Mouse (Mus musculus) forebrain, embryonic 15.5 days (tissue): ENCODE measurements at regions not wholly inside any gene's neighbourhood (a gene's known extent, or its start where the extent isn't known, plus 50 kb on each side); places are given as distances from the start of the nearest gene placed in this dataset.
A peak's percentile ranks its signal among the peaks of the same experiment; 100 is the strongest.

Source experiments
- ATAC-seq: fragments of 200-750 bp; cut with Nextera tagmentation; replicated peaks from 2 replicates; pipeline ENCODE4 v1.8.0; 2017; ENCODE audit warnings: mild to moderate bottlenecking, moderate TSS enrichment, moderate library complexity
- H3K27ac ChIP-seq: fragments of 300-500 bp; sonication (generic); replicated peaks from 2 replicates; pipeline ENCODE4 v1.5.1; 2015; ENCODE audit warnings: mild to moderate bottlenecking, inconsistent platforms
- H3K27me3 ChIP-seq: fragments of 300-500 bp; sonication (generic); 2 replicates; pipeline ENCODE4 v1.6.1; 2015; ENCODE audit warnings: inconsistent platforms
- H3K36me3 ChIP-seq: fragments of 300-500 bp; sonication (generic); 2 replicates; pipeline ENCODE4 v1.6.1; 2015; ENCODE audit warnings: mild to moderate bottlenecking, inconsistent platforms
- H3K4me1 ChIP-seq: fragments of 300-500 bp; sonication (generic); 2 replicates; pipeline ENCODE4 v1.6.1; 2015; ENCODE audit warnings: inconsistent platforms
- H3K4me2 ChIP-seq: fragments of 300-500 bp; sonication (generic); replicated peaks from 2 replicates; pipeline ENCODE4 v1.6.1; 2015; ENCODE audit warnings: mild to moderate bottlenecking, inconsistent platforms
- H3K4me3 ChIP-seq: fragments of 300-500 bp; sonication (generic); 2 replicates; pipeline ENCODE4 v1.5.1; 2015; ENCODE audit warnings: mild to moderate bottlenecking, inconsistent platforms
- H3K9ac ChIP-seq: fragments of 300-500 bp; sonication (generic); replicated peaks from 2 replicates; pipeline ENCODE4 v1.6.1; 2015; ENCODE audit warnings: mild to moderate bottlenecking, inconsistent platforms
- H3K9me3 ChIP-seq: fragments of 300-500 bp; sonication (generic); 2 replicates; pipeline ENCODE4 v1.6.1; 2016; ENCODE audit warnings: inconsistent platforms
- WGBS: fragments of 180-500 bp; shearing (Covaris S2); methylation state at CpG from one replicate; pipeline ENCODE4 v1.1.7; 2015; ENCODE audit warnings: mixed read lengths; 5-methylcytosine and 5-hydroxymethylcytosine counted together

DNA sequence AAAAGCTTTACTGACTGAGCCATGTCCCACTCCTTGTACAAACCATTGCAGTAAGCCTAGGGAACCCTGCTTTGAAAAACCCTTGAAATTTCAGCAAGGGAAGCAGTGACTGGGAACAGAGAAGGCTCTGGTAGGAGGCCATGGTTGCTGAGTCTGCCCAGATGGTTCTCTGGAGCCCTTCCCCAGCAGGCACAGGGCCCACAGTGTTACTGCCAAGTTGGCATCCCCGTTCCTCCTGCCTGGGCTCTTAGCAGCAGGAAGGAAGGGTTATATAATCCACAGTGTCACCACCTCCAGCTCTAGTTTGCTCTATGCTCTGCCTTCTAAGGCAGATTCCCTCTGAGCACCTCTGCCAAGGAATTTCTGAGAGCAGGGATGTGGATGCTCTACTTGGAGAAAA is 349.4 kb upstream of the Auts2 start:
- 0 out of 2 replicates have a peak overlapping the region, but pooled peaks have one; percentile 17 for H3K27ac ChIP-seq
- no peaks in the 10 kb centered on the region for H3K4me1 ChIP-seq
- WGBS = 52% methylated on average over 1 of the region's 1 CpGs
- no peak overlapping the region for H3K9ac ChIP-seq
- no peaks in the 10 kb centered on the region for H3K36me3 ChIP-seq
- H3K27me3 ChIP-seq = no peaks in the 10 kb centered on the region
- no peaks in the 10 kb centered on the region for H3K9me3 ChIP-seq
- peak; percentile 53; the same call in 1 of the 2 replicates for ATAC-seq
- H3K4me2 ChIP-seq = no peak overlapping the region
- H3K4me3 ChIP-seq = no peak overlapping the region

- Histone ChIP-seq H3K36me3 (no peaks in the 10 kb centered on the region), H3K4me2 (no peak overlapping the region), H3K9me3 (no peaks in the 10 kb centered on the region), H3K4me3 (no peak overlapping the region), H3K9ac (no peak overlapping the region), H3K4me1 (no peaks in the 10 kb centered on the region), H3K27me3 (no peaks in the 10 kb centered on the region), H3K27ac (no peak overlapping the region)
- no peak for ATAC-seq
- WGBS = 57% methylated on average over 2 of the region's 2 CpGs
These were observed 341.0 kb upstream of the Auts2 start for GRCm38 (mm10) chr5:132884130-132884529.

GRCm38 (mm10) chr5:132882291-132882690 is 339.1 kb upstream of the Auts2 start:
- 78% methylated on average over 3 of the region's 3 CpGs for WGBS
- Histone ChIP-seq H3K4me3 (no peak overlapping the region), H3K27me3 (no peaks in the 10 kb centered on the region), H3K27ac (no peak overlapping the region), H3K9ac (no peak overlapping the region), H3K4me1 (no peaks in the 10 kb centered on the region), H3K4me2 (no peak overlapping the region), H3K9me3 (no peaks in the 10 kb centered on the region), H3K36me3 (no peaks in the 10 kb centered on the region)
- ATAC-seq = no peak

DNA sequence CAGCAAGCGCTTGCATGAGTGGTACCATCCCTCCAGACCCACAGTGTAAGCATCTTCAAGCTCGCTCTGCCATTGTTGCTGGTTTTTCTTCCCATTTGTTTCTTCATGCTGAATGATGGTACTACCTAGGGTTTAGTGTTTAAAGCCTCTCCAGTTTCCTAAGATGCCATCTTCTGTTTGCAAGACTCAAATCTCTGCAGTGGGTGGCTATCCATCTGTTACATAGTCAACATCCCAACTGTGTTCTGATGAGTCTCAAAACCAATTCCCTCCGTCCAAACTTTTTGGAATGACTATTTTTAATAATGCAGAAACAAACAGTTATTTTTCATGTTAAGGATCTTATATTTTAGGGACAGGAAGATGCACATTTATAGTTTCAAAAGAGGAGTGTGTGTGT is 338.0 kb upstream of the Auts2 start:
- Histone ChIP-seq H3K36me3 (no peaks in the 10 kb centered on the region), H3K4me1 (peaks cover 6% of the 10 kb centered on the region; the same call in 1 of the 2 replicates), H3K27ac (no peak overlapping the region), H3K9me3 (no peaks in the 10 kb centered on the region), H3K4me2 (no peak overlapping the region), H3K27me3 (no peaks in the 10 kb centered on the region), H3K4me3 (no peak overlapping the region), H3K9ac (no peak overlapping the region)
- no peak for ATAC-seq
- 94% methylated on average over 3 of the region's 3 CpGs for WGBS

DNA sequence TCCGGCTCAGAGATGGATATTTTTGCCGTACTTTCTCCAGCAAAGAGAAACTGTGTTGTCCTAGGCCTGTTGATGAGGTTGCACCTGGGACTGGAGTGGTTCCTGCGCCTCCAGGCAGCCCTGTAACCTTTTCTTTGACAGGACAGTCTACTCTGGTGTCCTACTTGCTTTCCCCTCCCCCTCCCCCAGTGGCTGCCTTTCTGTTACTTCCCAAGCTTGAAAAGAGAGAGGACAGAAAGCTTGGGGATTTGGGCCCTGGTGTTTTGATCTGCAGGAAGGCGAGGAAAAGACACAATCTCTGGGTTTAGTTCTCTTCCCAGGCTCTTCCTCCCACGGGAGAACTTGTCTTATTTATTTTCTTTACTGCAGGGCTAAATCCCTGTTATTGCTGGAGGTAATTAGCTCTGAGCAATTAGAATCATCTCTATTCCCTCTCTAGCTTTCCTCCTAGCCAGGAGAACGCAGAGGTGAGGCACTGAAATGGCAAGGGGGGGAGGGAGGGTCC is 333.2 kb upstream of the Auts2 start:
- H3K27me3 ChIP-seq = no peaks in the 10 kb centered on the region
- H3K9me3 ChIP-seq = no peaks in the 10 kb centered on the region
- H3K4me2 ChIP-seq = no peak overlapping the region
- H3K4me1 ChIP-seq = peaks cover 8% of the 10 kb centered on the region; the same call in 1 of the 2 replicates
- H3K4me3 ChIP-seq = no peak overlapping the region
- no peak overlapping the region for H3K9ac ChIP-seq
- no peaks in the 10 kb centered on the region for H3K36me3 ChIP-seq
- 19% methylated on average over 6 of the region's 6 CpGs for WGBS
- ATAC-seq = no peak
- no peak overlapping the region for H3K27ac ChIP-seq

DNA sequence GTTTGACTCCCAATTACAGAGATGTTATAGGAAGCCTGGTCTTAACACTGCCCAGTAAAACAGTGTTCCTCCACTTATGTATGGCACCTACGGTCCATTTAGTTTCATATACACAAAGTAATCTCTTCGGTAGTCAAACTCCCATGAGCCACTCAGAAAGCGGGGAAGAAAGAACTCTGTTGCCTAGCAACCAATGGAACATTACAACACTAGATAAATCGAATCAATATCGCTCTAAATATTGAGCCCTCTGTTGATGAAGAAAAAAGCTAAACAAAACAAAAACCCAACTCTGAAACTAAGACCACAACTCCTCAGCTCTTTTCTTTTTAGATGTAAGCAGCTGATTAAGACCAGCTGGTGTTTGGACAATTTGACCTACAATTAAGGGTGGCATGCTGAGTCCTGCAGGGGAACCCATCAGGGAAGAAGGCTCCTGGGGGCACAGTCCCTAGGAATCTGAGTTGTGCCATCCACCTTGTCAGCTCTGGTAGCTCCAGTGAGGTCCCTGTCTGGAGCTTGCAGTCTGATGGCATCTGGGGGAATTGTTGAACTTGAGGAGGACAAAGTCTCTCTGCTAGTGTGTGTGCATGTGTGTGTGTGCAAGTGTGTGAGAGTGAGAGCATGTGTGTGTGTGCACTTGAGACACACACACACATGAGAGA is 315.8 kb upstream of the Auts2 start:
- Histone ChIP-seq H3K4me3 (no peak overlapping the region), H3K27me3 (no peaks in the 10 kb centered on the region), H3K9ac (no peak overlapping the region), H3K9me3 (no peaks in the 10 kb centered on the region), H3K4me2 (no peak overlapping the region), H3K27ac (no peak overlapping the region), H3K4me1 (no peaks in the 10 kb centered on the region), H3K36me3 (no peaks in the 10 kb centered on the region)
- ATAC-seq = no peak
- WGBS = 71% methylated on average over 5 of the region's 5 CpGs

DNA sequence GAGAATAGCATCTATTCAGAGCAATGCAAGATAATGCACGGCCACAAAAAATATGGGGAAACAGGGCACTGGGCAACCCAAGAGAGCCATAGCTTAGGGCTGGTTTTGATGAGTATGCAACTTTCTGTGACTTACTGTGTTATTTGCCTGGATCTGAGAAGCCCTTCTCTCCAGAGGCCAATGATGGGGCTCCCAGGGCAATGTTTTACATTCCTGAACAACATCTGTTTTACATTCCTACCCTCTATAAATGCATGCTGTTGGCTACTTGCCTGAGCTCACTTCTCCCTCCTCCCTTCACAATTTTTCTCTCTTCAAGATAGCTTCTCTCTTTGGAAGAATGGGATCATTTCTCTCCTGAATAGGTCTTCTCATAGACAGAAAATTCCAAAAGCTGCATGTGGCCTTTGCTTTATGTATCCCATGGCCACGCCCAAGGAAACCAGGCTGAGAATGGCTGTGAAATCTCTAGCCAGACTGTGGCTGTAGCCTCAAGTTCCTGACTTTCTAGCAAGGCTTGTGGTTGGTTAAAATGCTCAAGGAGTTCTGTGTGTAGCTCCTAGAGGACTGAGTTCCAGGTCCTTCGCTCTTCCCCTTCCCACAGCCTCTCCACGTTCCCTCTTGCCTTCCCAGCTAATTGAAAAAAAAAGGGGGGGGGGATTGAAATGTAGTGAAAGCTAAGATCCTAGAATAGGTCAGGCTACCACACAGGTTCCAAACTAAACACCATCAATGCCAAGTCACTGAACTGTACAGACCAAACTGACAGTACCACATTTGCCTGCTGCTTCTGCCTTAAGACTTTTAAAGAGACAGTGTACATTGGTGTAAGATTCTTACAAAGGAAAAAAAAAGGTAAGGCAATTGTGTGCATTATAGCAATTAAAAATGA is 312.7 kb upstream of the Auts2 start:
- no peaks in the 10 kb centered on the region for H3K36me3 ChIP-seq
- 76% methylated on average over 4 of the region's 4 CpGs for WGBS
- H3K4me3 ChIP-seq = no peak overlapping the region
- H3K4me1 ChIP-seq = peaks cover 5% of the 10 kb centered on the region
- H3K9me3 ChIP-seq = no peaks in the 10 kb centered on the region
- H3K4me2 ChIP-seq = no peak overlapping the region
- no peak overlapping the region for H3K9ac ChIP-seq
- H3K27ac ChIP-seq = no peak overlapping the region
- no peak for ATAC-seq
- no peaks in the 10 kb centered on the region for H3K27me3 ChIP-seq

GRCm38 (mm10) chr5:132850770-132851169 is 307.6 kb upstream of the Auts2 start:
- Histone ChIP-seq H3K27me3 (no peaks in the 10 kb centered on the region), H3K4me2 (no peak overlapping the region), H3K9me3 (no peaks in the 10 kb centered on the region), H3K9ac (no peak overlapping the region), H3K4me3 (no peak overlapping the region), H3K27ac (peak overlapping the region; percentile 35; the same call in 1 of the 2 replicates), H3K36me3 (no peaks in the 10 kb centered on the region), H3K4me1 (peaks cover 17% of the 10 kb centered on the region)
- 41% methylated on average over 6 of the region's 6 CpGs for WGBS
- ATAC-seq = peak; percentile 55; the same call in 1 of the 2 replicates

GRCm38 (mm10) chr5:132848086-132848485 is 304.9 kb upstream of the Auts2 start:
- Histone ChIP-seq H3K4me3 (no peak overlapping the region), H3K9me3 (no peaks in the 10 kb centered on the region), H3K27me3 (no peaks in the 10 kb centered on the region), H3K4me2 (no peak overlapping the region), H3K27ac (no peak overlapping the region), H3K9ac (no peak overlapping the region), H3K4me1 (peaks cover 17% of the 10 kb centered on the region), H3K36me3 (no peaks in the 10 kb centered on the region)
- no peak for ATAC-seq
- 41% methylated on average over 3 of the region's 3 CpGs for WGBS

DNA sequence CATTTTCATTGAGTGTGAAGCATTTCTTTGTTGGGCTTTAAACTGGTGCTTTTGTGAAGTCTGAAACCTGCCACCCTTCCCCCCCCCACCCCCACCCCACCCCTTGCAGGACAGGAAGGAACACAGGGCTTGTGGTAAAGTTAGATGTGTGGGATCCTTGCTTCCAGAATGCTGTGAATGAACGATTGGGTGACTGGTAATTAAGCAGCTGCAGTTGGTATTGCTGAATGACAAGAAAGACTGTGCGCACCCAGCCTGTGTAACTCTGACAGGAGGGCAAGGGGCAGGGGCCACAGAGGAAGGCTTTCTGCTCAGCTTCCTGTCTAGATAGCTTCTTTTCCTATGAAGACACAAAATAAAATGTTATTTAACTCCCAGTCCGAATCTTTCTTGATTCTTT is 300.1 kb upstream of the Auts2 start:
- Histone ChIP-seq H3K4me3 (no peak overlapping the region), H3K36me3 (no peaks in the 10 kb centered on the region), H3K9me3 (no peaks in the 10 kb centered on the region; the same call in 1 of the 2 replicates), H3K9ac (no peak overlapping the region), H3K4me1 (0 out of 2 replicates have a peak, but pooled peaks cover 3% of the 10 kb centered on the region), H3K4me2 (no peak overlapping the region), H3K27ac (no peak overlapping the region), H3K27me3 (no peaks in the 10 kb centered on the region)
- no peak for ATAC-seq
- WGBS = 36% methylated on average over 3 of the region's 3 CpGs

DNA sequence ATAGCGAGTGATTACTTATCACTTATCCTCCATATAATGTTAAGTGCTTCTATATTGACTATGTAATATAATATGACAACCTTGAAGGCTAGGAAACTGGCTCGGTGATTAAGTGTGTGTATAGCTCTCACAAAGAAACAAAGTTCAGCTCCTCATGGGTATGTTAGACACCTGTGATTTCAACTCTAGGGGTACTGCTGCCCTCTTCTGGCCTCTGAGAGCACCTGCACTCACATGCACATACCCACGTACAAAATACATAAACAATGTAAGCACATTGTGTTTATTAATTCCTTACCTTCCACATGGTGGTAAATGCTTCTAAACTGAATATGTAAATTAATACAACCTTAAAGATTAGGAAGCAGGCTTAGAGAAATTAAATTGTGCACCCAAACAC is 298.6 kb upstream of the Auts2 start:
- no peak for ATAC-seq
- H3K27me3 ChIP-seq = no peaks in the 10 kb centered on the region
- no peak overlapping the region for H3K4me3 ChIP-seq
- WGBS = 94% methylated on average over 3 of the region's 3 CpGs
- H3K9ac ChIP-seq = no peak overlapping the region
- H3K36me3 ChIP-seq = no peaks in the 10 kb centered on the region
- no peaks in the 10 kb centered on the region for H3K4me1 ChIP-seq
- no peak overlapping the region for H3K27ac ChIP-seq
- H3K4me2 ChIP-seq = no peak overlapping the region
- no peaks in the 10 kb centered on the region; the same call in 1 of the 2 replicates for H3K9me3 ChIP-seq

GRCm38 (mm10) chr5:132837420-132837819 is 294.3 kb upstream of the Auts2 start:
- no peaks in the 10 kb centered on the region; the same call in 1 of the 2 replicates for H3K9me3 ChIP-seq
- no peak overlapping the region for H3K27ac ChIP-seq
- no peak overlapping the region for H3K9ac ChIP-seq
- no peaks in the 10 kb centered on the region for H3K4me1 ChIP-seq
- 33% methylated on average over 2 of the region's 2 CpGs for WGBS
- no peaks in the 10 kb centered on the region for H3K27me3 ChIP-seq
- H3K4me2 ChIP-seq = no peak overlapping the region
- no peak for ATAC-seq
- H3K4me3 ChIP-seq = no peak overlapping the region
- no peaks in the 10 kb centered on the region for H3K36me3 ChIP-seq
